Mouse (Mus musculus) adrenal gland, adult 10 weeks (tissue): Measurements from ENCODE around the gene Aunip. TPM values are rescaled to one million over a fixed set of nuclear protein-coding genes. Genes with fewer than 3 reads are reported as not detected.

ENCODE experiments used
- polyA plus RNA-seq: library from polyadenylated mRNA; stranded (reverse); fragments of 350-450 nt; fragmentation: Illumina TruSeq; extraction: RNeasy Lipid Tissue Mini Kit (QIAGEN cat#74804); gene quantifications from one replicate; pipeline ENCODE4 v1.2.3, GENCODE M21; 2014; ENCODE audit warnings: low read depth, low replicate concordance

Aunip gene
- polyA plus RNA-seq: 0.64 TPM

DNA sequence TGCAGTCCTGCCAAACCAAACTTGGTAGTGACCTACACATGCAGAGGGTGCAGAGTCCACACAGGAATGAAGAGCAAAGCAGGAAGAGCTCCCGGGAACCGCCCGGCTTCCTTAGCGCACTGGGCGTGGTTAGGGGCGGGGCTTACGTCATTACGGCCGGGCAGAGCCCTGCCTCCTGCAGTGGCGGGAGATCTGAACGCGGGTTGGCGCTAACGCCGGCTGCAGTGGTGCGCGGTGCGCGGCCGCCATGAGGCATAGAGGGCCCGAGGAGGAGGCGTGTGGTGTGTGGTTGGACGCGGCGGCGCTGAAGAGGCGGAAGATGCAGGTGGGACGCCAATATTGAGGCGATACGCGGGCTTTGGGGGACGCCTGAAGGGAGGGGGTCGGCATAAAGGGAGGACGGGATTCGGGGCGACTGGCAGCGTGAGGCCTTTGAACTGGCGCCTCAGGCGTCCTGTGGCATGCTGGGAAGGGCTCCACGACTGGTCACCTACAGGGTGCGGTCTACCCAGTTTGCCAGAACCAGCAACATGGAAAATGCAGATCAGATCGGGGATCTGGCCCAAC, at the start of gene Aunip:
Aunip (plus strand) TSS at position 155 of the 567 bp plus-strand sequence.

DNA sequence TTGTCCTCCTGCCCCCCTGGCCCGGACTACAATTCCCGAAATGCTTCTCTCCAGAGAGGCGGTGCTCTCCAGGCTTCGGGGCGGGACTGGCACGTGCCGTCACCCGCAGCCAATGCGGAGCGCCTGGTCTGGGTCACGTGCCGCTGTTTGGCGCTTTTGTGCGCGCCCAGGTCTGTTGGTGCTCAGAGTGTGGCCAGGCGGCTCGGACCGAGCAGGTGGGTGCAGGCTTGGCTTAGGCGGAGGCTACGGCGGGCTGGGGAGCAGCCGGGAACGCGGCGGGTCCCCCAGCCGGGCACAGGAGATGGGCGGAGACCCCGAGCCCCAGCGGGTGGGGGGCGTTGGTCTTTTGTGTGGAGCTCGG, 42.6 kb upstream of the Aunip start, which contains the start of gene Stmn1:
Stmn1 (plus strand) TSS at position 106 of the 361 bp plus-strand sequence.

DNA sequence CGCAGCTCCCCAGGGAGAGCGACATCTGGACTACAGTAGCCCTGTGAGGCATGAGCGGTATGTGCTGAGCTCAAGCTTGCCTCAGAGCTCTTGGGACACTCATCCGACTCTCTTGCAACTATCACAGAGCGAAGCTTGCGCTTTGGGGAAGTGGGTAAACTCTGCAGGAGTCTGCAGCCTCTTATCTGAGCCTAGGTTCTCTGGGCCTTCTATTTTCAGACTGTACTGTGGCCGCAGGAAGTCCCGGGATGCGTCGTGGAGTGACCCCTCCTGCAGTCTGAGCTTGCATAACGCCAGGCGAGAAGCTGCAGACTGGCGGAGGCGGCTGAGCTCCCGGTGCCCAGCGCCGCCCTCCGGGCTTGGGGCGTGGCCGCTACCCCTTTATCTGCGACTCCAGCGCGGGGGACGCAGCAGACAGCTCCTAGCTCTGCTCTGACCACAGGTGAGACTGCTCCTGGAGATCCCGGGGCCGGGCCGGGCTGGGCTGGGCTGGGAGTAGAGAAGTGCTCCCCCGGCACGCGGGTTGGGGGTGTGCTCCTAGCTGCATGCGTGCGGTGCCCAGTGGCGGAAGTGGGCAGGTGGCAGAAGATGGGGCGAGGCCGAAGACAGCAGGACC, 14.1 kb upstream of the Aunip start, which contains the start of gene Paqr7:
Paqr7 (plus strand) TSS at position 103 of the 616 bp plus-strand sequence.

DNA sequence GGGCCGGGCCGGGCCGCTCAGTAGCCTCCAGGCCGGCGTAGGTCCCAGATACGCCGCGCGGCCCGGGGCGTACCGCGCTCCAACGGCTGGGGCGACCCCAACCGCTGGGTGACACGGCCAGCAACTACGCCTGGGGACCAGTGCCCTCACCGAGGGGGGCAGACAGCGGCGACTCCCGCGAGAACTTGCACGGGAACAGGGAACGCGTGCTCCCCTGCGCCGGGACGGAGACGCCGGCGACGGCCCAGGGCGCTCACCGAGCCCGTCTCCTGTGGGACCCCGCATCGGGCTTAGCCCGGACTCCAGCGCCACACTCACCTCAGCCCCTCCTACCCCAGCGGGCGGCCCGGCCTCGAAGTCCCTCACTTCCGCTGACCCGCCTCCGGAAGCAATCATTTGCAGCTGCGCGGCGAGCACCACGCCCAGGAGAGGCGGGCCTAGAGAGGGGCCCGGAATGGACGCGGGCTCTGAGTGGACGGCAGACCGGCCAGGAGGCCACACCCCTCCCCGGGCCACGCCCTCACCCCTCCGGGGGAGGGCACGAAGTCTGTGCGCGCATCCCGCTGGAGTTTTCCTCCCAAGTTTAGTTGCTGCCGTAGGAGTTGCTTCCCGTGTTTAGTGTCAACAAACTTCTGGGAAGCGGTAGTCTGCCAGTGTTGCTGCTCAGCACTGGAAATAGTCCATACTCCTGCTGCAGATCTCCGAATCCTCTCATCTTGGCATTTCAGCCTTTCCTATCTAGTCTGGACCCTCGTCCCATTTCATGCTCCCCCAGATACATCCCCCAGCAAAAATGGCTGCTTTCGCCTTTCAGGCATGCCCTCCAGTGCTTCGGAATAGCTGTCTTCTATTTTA, 24.4 kb downstream of the Aunip start, which contains the start of gene Mtfr1l:
Mtfr1l (minus strand) TSS at position 456 of the 855 bp plus-strand sequence.

DNA sequence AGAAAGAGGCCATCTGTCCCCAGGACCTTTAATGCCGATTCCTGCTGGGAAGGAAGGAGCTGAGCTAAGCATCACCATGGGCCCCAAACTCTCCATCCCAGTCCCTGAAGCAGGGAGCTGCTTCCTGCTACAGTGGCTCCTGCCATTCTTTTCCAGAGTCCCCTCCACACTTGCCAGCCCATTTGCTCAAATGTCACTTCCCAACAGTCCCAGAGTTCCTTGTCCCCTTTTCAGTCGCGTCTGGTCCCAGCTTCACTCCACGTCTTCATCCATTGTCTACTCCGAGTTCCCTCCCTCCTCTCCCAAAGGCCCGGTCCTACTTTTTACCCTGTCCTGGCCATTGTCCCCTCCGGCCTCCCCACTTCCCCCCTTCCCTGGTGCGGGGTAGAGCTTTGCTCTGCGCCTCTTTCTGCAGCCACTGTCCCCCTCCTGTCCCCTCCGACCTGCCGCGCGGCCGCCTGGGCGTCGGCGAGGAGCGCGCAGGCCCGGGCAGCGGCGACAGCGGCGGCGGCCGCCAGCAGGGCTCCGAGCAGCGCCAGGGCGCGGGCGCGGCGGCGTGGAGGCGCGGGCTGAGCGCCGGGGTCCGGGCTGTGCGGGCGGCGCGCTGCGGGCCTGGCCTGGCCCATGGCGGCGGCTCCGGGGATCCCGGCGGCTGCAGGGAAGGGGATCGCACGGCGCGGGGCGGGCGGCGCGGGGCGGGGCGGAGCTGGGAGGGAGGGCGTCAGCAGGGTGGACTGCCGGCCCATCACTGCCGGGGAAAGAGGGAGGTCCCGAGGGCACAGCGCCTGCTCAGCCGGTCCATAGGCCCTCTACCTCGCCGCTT, 40.9 kb downstream of the Aunip start, which contains the start of gene Selenon:
Selenon (minus strand) TSS at position 673 of the 823 bp plus-strand sequence.

Other genes with a start within 250 kb of the Aunip start
- 23.7 TPM for gene Pdik1l, start 223.1 kb upstream of the Aunip start, polyA plus RNA-seq
- not detected for gene Trim63, start 195.9 kb upstream of the Aunip start, polyA plus RNA-seq
- 20.3 TPM for gene Slc30a2, start 167.8 kb upstream of the Aunip start, polyA plus RNA-seq
- 0.41 TPM for gene Extl1, start 127.1 kb upstream of the Aunip start, polyA plus RNA-seq
- 6.1 TPM for gene Pafah2, start 114.7 kb upstream of the Aunip start, polyA plus RNA-seq
- 34.7 TPM for gene Stmn1, start 42.7 kb upstream of the Aunip start, polyA plus RNA-seq
- 21.2 TPM for gene Paqr7, start 14.3 kb upstream of the Aunip start, polyA plus RNA-seq
- gene Mtfr1l, start 24.4 kb downstream of the Aunip start, polyA plus RNA-seq: 62.9 TPM
- gene Selenon, start 41.2 kb downstream of the Aunip start, polyA plus RNA-seq: 4.4 TPM
- 11.4 TPM for gene Man1c1, start 193.3 kb downstream of the Aunip start, polyA plus RNA-seq